In the genomic region with DNA sequence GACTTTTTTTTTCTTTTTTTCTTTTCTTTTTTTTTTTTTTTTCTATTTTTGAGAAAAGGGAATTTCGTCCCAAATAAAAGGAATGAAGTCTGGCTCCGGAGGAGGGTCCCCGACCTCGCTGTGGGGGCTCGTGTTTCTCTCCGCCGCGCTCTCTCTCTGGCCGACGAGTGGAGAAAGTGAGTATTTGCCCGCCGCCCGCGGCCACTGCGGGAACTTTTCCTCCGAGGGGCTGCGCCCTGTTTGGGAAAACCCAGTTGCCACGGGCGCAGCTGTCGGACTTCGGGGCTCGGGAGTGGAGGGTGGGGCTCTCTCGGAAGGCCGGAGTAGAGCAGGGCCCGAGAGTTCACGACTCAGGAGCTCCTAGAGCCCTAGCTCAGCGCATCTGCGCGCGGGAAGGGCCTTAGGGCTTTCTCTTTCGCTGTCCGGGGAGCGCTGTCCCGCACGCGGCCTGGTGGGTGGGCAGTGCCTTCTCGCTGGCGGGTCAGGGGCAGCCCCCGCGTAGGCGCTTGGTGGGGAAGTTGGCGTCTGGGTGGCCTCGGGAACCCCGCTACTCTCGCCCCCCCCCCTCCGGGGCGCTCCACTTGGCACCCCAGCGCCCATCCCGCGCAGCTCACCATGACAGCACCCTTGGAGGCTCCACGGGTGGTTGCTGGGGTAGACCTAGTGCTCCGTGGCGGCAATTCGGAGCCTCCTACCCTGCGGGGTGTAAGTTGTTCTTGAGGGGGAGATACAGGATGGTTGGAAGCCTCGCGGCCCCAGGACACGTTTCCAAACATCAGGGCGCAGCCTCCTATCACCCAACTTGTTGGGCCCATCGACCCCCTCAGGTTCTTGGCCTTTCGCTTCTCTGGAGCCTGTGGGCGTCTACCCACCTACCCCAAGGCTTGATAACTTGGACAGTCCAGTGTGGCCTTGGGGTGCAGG, we compare ENCODE assay signal across 8 mouse cellular contexts. TPM values are rescaled to one million over a fixed set of nuclear protein-coding genes. Genes with fewer than 3 reads are reported as not detected.
DNase-seq lines count a peak whose midpoint lies in the region; ATAC-seq and TF ChIP-seq lines count a peak whose summit lies in the region.

A gene (plus strand): TSS at position 51 of the 924 bp plus-strand sequence.

- under 1% methylated on average over 46 of the region's 62 CpGs for WGBS in hindbrain, embryonic 16.5 days
- 1% methylated on average over 61 of the region's 62 CpGs for WGBS in spleen, adult 2 months

- TF ChIP-seq POLR2A in spleen, adult 2 months (IDR thresholded peaks at IDR 0.05; ENCODE audit: low read depth, low read length), result no peak

- no peak for DNase-seq in frontal cortex, adult 2 months (ENCODE audit: extremely low spot score in 1 of 2, low spot score in 1 of 2)
- peak; percentile 72 for DNase-seq in cerebellum, adult 9-11 months
- DNase-seq in gastrocnemius, adult 8-10 months (ENCODE audit: low spot score in 2 of 2), result peak; percentile 8 to 28
- DNase-seq in left cerebral cortex, postnatal 4 days, result peak; percentile 56
- DNase-seq in mesoderm, embryonic 11.5 days (ENCODE audit: low read depth, low spot score), result peak; percentile 69
- DNase-seq in spleen, adult 2 months (ENCODE audit: low read depth in 1 of 2, low spot score in 2 of 2), result no peak

- H3K9ac ChIP-seq in hindbrain, embryonic 16.5 days (ENCODE audit: low read depth, low read length), result peak within 1 kb of the TSS; percentile 96

- no peaks in the 10 kb centered on the region for H3K36me3 ChIP-seq in hindbrain, embryonic 16.5 days (ENCODE audit: control insufficient read depth, insufficient read depth, low read length)
- no peaks in the 10 kb centered on the region for H3K36me3 ChIP-seq in spleen, adult 2 months (ENCODE audit: control insufficient read depth, insufficient read depth, low read length)

- peak within 1 kb of the TSS; percentile 100 for H3K27ac ChIP-seq in hindbrain, embryonic 16.5 days (ENCODE audit: low read depth, low read length)
- H3K27ac ChIP-seq in spleen, adult 2 months (ENCODE audit: insufficient read depth, low read length), result peak within 1 kb of the TSS; percentile 76

- H3K4me1 ChIP-seq in hindbrain, embryonic 16.5 days (ENCODE audit: control insufficient read depth, insufficient read depth, low read depth, low read length), result peaks cover 23% of the 10 kb centered on the region
- H3K4me1 ChIP-seq in spleen, adult 2 months (ENCODE audit: control insufficient read depth, insufficient read depth, insufficient read length), result peaks cover 8% of the 10 kb centered on the region

- intact Hi-C loops in left cerebral cortex, postnatal 4 days (cut with DNase I), result loop anchor here (2.0 to 5.0 kb wide), 2 partner anchors 151 to 176 kb away; no protein-coding TSS in a partner anchor

- H3K9me3 ChIP-seq in hindbrain, embryonic 16.5 days (ENCODE audit: control insufficient read depth, low read length), result no peaks in the 10 kb centered on the region

- H3K4me3 ChIP-seq in hindbrain, embryonic 16.5 days (ENCODE audit: low read length), result peak within 1 kb of the TSS; percentile 92
- peak within 1 kb of the TSS; percentile 81 for H3K4me3 ChIP-seq in spleen, adult 2 months (ENCODE audit: extremely low read depth, insufficient read depth, insufficient read length)

- no peaks in the 10 kb centered on the region for H3K27me3 ChIP-seq in hindbrain, embryonic 16.5 days (replicated peaks; ENCODE audit: control insufficient read depth, insufficient read depth, low read length)
- peaks cover 33% of the 10 kb centered on the region for H3K27me3 ChIP-seq in spleen, adult 2 months (ENCODE audit: control insufficient read depth, insufficient read depth, low read length)

- ATAC-seq in frontal cortex, adult (ENCODE audit: low TSS enrichment), result no peak
- ATAC-seq in hindbrain, embryonic 16.5 days, result no peak

- TF ChIP-seq CTCF in spleen, adult 2 months (IDR thresholded peaks at IDR 0.05; ENCODE audit: extremely low read depth, insufficient read depth, insufficient read length, insufficient replicate concordance), result no peak

- peak within 1 kb of the TSS; percentile 97 for H3K4me2 ChIP-seq in hindbrain, embryonic 16.5 days (ENCODE audit: low read length)

RNA-seq across cellular contexts. Expression of the gene that starts here (rescaled TPM):
- polyA plus RNA-seq in frontal cortex, adult 2 months (2012; rRNA removed), result 23.0 and 24.4 TPM in 2 replicates
- total RNA-seq in gastrocnemius, adult 8-10 months (2022), result 1 to 10 TPM; 7.5 to 9.4 (median 8.0) TPM
- polyA plus RNA-seq in hindbrain, embryonic 16.5 days (2015; fragmentation: Nextera tagmentation; extraction: Ambion mirVana), result 16.4 and 19.3 TPM in 2 replicates
- 10 to 100 TPM; 64.2 to 70.0 TPM for total RNA-seq in left cerebral cortex, postnatal 4 days (2021)
- 2.7 and 3.2 TPM in 2 replicates for polyA plus RNA-seq in spleen, adult 2 months (2012; rRNA removed)

Comparison
In these comparisons a context has a peak if more than half of its experiments do, and no peak if none do; other contexts are left out.
1. RNA of the gene that starts here (total RNA-seq): 64.2 to 70.0 TPM in left cerebral cortex, postnatal 4 days; 7.5 to 9.4 TPM in gastrocnemius, adult 8-10 months; every median in the first group is over 4 times any median in the second.
2. DNase-seq: peak in cerebellum, adult 9-11 months (single experiment), gastrocnemius, adult 8-10 months (2 of 2), left cerebral cortex, postnatal 4 days (single experiment) and mesoderm, embryonic 11.5 days (single experiment); none in frontal cortex, adult 2 months (0 of 2) and spleen, adult 2 months (0 of 2).